Mouse (Mus musculus): Measurements from ENCODE around the gene Ric8b. TPM values are rescaled to one million over a fixed set of nuclear protein-coding genes. Genes with fewer than 3 reads are reported as not detected.
A peak's percentile ranks its signal among the peaks of the same experiment; 100 is the strongest.

Ric8b gene
- total RNA-seq, 2 experiments from 2014 or later = 19.9 to 21.2 TPM

GRCm38 (mm10) chr10:84963126-84963525 is 45.7 kb downstream of the Ric8b start:
- DNase-seq = no peak

GRCm38 (mm10) chr10:84963726-84964125 is 46.3 kb downstream of the Ric8b start:
- no peak for DNase-seq

GRCm38 (mm10) chr10:84966542-84966941 is 49.1 kb downstream of the Ric8b start:
- no peak for DNase-seq

GRCm38 (mm10) chr10:84967645-84968044 is 50.2 kb downstream of the Ric8b start:
- peak; percentile 18 for DNase-seq

GRCm38 (mm10) chr10:84968852-84969704 is 51.7 kb downstream of the Ric8b start:
- no peak for DNase-seq

GRCm38 (mm10) chr10:84975264-84975663 is 57.8 kb downstream of the Ric8b start:
- DNase-seq = no peak

- peak; percentile 16 for DNase-seq
Measured at GRCm38 (mm10) chr10:84976588-84977351, 59.4 kb downstream of the Ric8b start.

- DNase-seq = no peak
Measured at GRCm38 (mm10) chr10:84980291-84980690, 62.9 kb downstream of the Ric8b start.

GRCm38 (mm10) chr10:84981441-84981840 is 64.0 kb downstream of the Ric8b start:
- DNase-seq = no peak

- no peak for DNase-seq
Measured at GRCm38 (mm10) chr10:84982675-84983074, 65.3 kb downstream of the Ric8b start.

- DNase-seq = peak; percentile 75
Measured at GRCm38 (mm10) chr10:84985956-84986355, 68.5 kb downstream of the Ric8b start.

- no peak for DNase-seq
Measured at GRCm38 (mm10) chr10:84987666-84988065, 70.2 kb downstream of the Ric8b start.

GRCm38 (mm10) chr10:84988650-84989049 is 71.2 kb downstream of the Ric8b start:
- no peak for DNase-seq

GRCm38 (mm10) chr10:84994346-84994745 is 76.9 kb downstream of the Ric8b start:
- no peak for DNase-seq

- DNase-seq = no peak
Measured at GRCm38 (mm10) chr10:84994971-84995370, 77.6 kb downstream of the Ric8b start.

- no peak for DNase-seq
Measured at GRCm38 (mm10) chr10:84996366-84996765, 79.0 kb downstream of the Ric8b start.

- DNase-seq = no peak
Measured at GRCm38 (mm10) chr10:84997571-84998224, 80.3 kb downstream of the Ric8b start.

- no peak for DNase-seq
Measured at GRCm38 (mm10) chr10:84998225-84998579, 80.8 kb downstream of the Ric8b start.

- DNase-seq = peak; percentile 68
Measured at GRCm38 (mm10) chr10:85001920-85002319, 84.5 kb downstream of the Ric8b start.

GRCm38 (mm10) chr10:85003190-85004026 is 86.0 kb downstream of the Ric8b start:
- DNase-seq = no peak

GRCm38 (mm10) chr10:85006573-85007310 is 89.3 kb downstream of the Ric8b start:
- no peak for DNase-seq
